Mouse (Mus musculus): ENCODE measurements around the gene Hmgb1.

DNA sequence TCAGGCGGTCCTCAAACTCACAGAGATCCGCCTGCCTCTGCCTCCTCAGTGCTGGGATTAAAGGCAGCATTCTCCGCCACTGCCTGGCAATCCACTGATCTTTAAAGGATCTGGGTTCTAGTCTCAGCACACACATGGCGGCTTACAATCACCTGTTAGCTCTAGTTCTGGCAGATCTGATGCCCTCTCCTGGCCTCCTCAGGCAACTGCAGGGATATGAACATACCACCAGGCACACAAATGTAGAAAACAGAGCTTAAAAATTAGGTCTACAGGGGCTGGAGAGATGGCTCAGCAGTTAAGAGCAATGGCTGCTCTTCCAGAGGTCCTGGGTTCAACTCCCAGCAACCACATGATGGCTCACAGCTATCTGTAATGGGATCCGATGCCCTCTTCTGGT, 112.7 kb downstream of the Hmgb1 start:
- TF ChIP-seq CTCF (IDR thresholded peaks at IDR 0.05; ENCODE audit: low read depth) (peak; percentile 40), EP300 (optimal IDR thresholded peaks at IDR 0.05) (no peak)
